Mouse (Mus musculus): ENCODE results near the gene Oprm1. TPM values are rescaled to one million over a fixed set of nuclear protein-coding genes. Genes with fewer than 3 reads are reported as not detected.

Gene Oprm1
- total RNA-seq (2014; rRNA removed; ENCODE audit: low replicate concordance), result not detected in 2 replicates
- not detected in 2 replicates for polyA plus RNA-seq (2015; fragmentation: Nextera tagmentation; extraction: Ambion mirVana)

DNA sequence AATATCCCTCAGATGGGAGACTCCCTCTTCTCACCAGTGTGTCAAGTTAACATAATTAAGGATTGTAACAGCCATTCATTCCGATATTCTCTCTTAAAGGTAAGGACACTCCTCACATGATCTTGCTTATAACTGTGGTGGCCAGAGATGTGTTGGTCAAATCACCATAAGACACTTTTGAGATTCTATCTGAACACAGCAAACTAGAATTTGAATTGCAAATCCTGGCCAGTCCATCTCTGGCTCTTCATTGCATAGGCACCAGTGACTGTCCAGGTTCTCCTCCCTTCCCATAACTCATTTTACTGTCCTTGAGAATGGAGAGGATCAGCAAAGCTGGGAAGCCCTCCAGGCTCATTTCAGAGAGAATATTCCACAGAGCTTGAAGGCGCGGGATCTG lies at the start of gene Oprm1:
Gene Oprm1, plus strand, starts transcription at position 301 of the 400 bp plus-strand sequence.
- TF ChIP-seq CTCF (IDR thresholded peaks at IDR 0.05; ENCODE audit: low read depth), result no peak
- TF ChIP-seq EP300 (IDR thresholded peaks at IDR 0.05; ENCODE audit: low read depth), result no peak
- Histone ChIP-seq H3K27ac (ENCODE audit: low read depth) (no peak within 1 kb of the TSS), H3K36me3 (replicated peaks; ENCODE audit: control insufficient read depth, insufficient read depth, low read length) (no peaks in the 10 kb centered on the region), H3K4me3 (ENCODE audit: low read depth, low read length) (no peak within 1 kb of the TSS), H3K9me3 (replicated peaks; ENCODE audit: control insufficient read depth, low read length) (no peaks in the 10 kb centered on the region), H3K4me1 (ENCODE audit: control insufficient read depth, insufficient read depth) (no peaks in the 10 kb centered on the region), H3K4me2 (ENCODE audit: low read depth, low read length) (no peak within 1 kb of the TSS), H3K27me3 (ENCODE audit: control insufficient read depth, insufficient read depth, low read length) (no peaks in the 10 kb centered on the region), H3K9ac (replicated peaks; ENCODE audit: low read depth, low read length) (no peak within 1 kb of the TSS)
- DNase-seq (ENCODE audit: low spot score) (no peak), ATAC-seq (ENCODE audit: insufficient read depth, low read depth) (no peak)
- 83% methylated on average over 3 of the region's 3 CpGs for WGBS

GRCm38 (mm10) chr10:6717181-6717948 lies 40.9 kb upstream of the Oprm1 start:
- no peaks in the 10 kb centered on the region for H3K9me3 ChIP-seq (replicated peaks; ENCODE audit: control insufficient read depth, low read length)
- H3K36me3 ChIP-seq (replicated peaks; ENCODE audit: control insufficient read depth, insufficient read depth, low read length), result no peaks in the 10 kb centered on the region
- DNase-seq (ENCODE audit: low spot score), result no peak
- no peaks in the 10 kb centered on the region for H3K27me3 ChIP-seq (ENCODE audit: control insufficient read depth, insufficient read depth, low read length)
- no peak overlapping the region for H3K4me3 ChIP-seq (ENCODE audit: low read depth, low read length)
- H3K27ac ChIP-seq (ENCODE audit: low read depth), result no peak overlapping the region
- H3K4me1 ChIP-seq (ENCODE audit: control insufficient read depth, insufficient read depth), result no peaks in the 10 kb centered on the region
- H3K4me2 ChIP-seq (ENCODE audit: low read depth, low read length), result no peak overlapping the region
- TF ChIP-seq EP300 (IDR thresholded peaks at IDR 0.05; ENCODE audit: low read depth), result no peak
- no peak for TF ChIP-seq CTCF (IDR thresholded peaks at IDR 0.05; ENCODE audit: low read depth)
- WGBS, result 55% methylated on average over 4 of the region's 4 CpGs
- ATAC-seq (ENCODE audit: insufficient read depth, low read depth), result no peak
- no peak overlapping the region for H3K9ac ChIP-seq (replicated peaks; ENCODE audit: low read depth, low read length)

DNA sequence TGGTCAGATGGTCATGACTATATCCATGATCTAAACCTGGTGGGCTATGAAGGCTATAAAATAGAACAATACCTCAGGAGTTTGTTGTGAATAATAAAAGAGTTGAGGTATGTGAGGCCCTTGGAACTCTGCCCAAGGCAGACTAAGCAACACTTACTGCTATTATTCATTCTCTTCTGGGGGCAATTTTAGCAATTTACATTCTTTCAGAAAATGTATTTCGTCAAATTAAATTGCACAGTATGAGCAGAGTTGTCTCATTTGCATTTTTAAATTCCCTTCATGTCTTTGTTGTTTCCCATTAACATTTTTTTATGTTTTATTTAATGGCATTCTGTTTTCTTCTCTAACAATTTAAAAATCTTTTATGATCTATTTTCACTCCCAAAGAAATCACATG lies 34.5 kb upstream of the Oprm1 start:
- no peaks in the 10 kb centered on the region for H3K36me3 ChIP-seq (replicated peaks; ENCODE audit: control insufficient read depth, insufficient read depth, low read length)
- H3K9ac ChIP-seq (replicated peaks; ENCODE audit: low read depth, low read length), result no peak overlapping the region
- 57% methylated on average over 1 of the region's 1 CpGs for WGBS
- no peaks in the 10 kb centered on the region for H3K9me3 ChIP-seq (replicated peaks; ENCODE audit: control insufficient read depth, low read length)
- no peak for DNase-seq (ENCODE audit: low spot score)
- no peak overlapping the region for H3K4me2 ChIP-seq (ENCODE audit: low read depth, low read length)
- H3K27me3 ChIP-seq (ENCODE audit: control insufficient read depth, insufficient read depth, low read length), result no peaks in the 10 kb centered on the region
- H3K4me3 ChIP-seq (ENCODE audit: low read depth, low read length), result no peak overlapping the region
- TF ChIP-seq EP300 (IDR thresholded peaks at IDR 0.05; ENCODE audit: low read depth) (no peak), CTCF (IDR thresholded peaks at IDR 0.05; ENCODE audit: low read depth) (no peak)
- no peak overlapping the region for H3K27ac ChIP-seq (ENCODE audit: low read depth)
- no peaks in the 10 kb centered on the region for H3K4me1 ChIP-seq (ENCODE audit: control insufficient read depth, insufficient read depth)
- no peak for ATAC-seq (ENCODE audit: insufficient read depth, low read depth)

DNA sequence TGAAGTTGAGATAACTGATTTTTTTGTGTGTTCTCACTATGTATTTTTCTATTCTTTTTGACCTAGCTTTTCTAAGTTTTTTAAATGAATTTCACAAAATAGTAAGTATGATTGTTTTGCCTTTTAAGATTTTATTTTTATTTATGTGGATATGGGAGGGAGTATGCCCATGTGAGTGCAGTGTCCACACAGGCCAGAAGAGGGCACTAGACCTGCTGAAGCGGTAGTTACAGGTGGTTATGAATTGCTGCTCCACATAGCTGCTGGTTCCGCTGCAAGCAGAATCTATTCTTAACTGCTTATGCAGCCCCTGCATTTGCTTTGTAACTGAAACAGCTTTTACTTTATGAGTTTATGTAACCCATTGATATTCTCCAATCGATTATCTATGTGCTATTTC lies 29.8 kb upstream of the Oprm1 start:
- no peak for DNase-seq (ENCODE audit: low spot score)
- Histone ChIP-seq H3K27ac (ENCODE audit: low read depth) (no peak overlapping the region), H3K9ac (replicated peaks; ENCODE audit: low read depth, low read length) (no peak overlapping the region), H3K9me3 (replicated peaks; ENCODE audit: control insufficient read depth, low read length) (no peaks in the 10 kb centered on the region), H3K4me1 (ENCODE audit: control insufficient read depth, insufficient read depth) (no peaks in the 10 kb centered on the region), H3K4me3 (ENCODE audit: low read depth, low read length) (no peak overlapping the region), H3K4me2 (ENCODE audit: low read depth, low read length) (no peak overlapping the region), H3K27me3 (ENCODE audit: control insufficient read depth, insufficient read depth, low read length) (no peaks in the 10 kb centered on the region), H3K36me3 (replicated peaks; ENCODE audit: control insufficient read depth, insufficient read depth, low read length) (no peaks in the 10 kb centered on the region)
- no peak for ATAC-seq (ENCODE audit: insufficient read depth, low read depth)
- no peak for TF ChIP-seq EP300 (IDR thresholded peaks at IDR 0.05; ENCODE audit: low read depth)
- TF ChIP-seq CTCF (IDR thresholded peaks at IDR 0.05; ENCODE audit: low read depth), result no peak
- WGBS, result 83% methylated on average over 3 of the region's 3 CpGs

- Histone ChIP-seq H3K9ac (replicated peaks; ENCODE audit: low read depth, low read length) (no peak overlapping the region), H3K27ac (ENCODE audit: low read depth) (no peak overlapping the region), H3K36me3 (replicated peaks; ENCODE audit: control insufficient read depth, insufficient read depth, low read length) (no peaks in the 10 kb centered on the region), H3K4me3 (ENCODE audit: low read depth, low read length) (no peak overlapping the region), H3K27me3 (ENCODE audit: control insufficient read depth, insufficient read depth, low read length) (no peaks in the 10 kb centered on the region), H3K4me1 (ENCODE audit: control insufficient read depth, insufficient read depth) (no peaks in the 10 kb centered on the region), H3K9me3 (replicated peaks; ENCODE audit: control insufficient read depth, low read length) (no peaks in the 10 kb centered on the region), H3K4me2 (ENCODE audit: low read depth, low read length) (no peak overlapping the region)
- DNase-seq (ENCODE audit: low spot score), result no peak
- ATAC-seq (ENCODE audit: insufficient read depth, low read depth), result no peak
- 77% methylated on average over 5 of the region's 5 CpGs for WGBS
- TF ChIP-seq CTCF (IDR thresholded peaks at IDR 0.05; ENCODE audit: low read depth), result no peak
- no peak for TF ChIP-seq EP300 (IDR thresholded peaks at IDR 0.05; ENCODE audit: low read depth)
These were observed 4.9 kb upstream of the Oprm1 start for GRCm38 (mm10) chr10:6753375-6753774.

Measured in heart, postnatal 0 days (tissue).